Mouse (Mus musculus) adipose tissue, adult 10 weeks (tissue): ENCODE results near the gene Epsti1. TPM values are rescaled to one million over a fixed set of nuclear protein-coding genes. Genes with fewer than 3 reads are reported as not detected.

Experiments used
- polyA plus RNA-seq: library from polyadenylated mRNA; stranded (reverse); fragments of 350-450 nt; fragmentation: Illumina TruSeq; extraction: RNeasy Lipid Tissue Mini Kit (QIAGEN cat#74804); gene quantifications from one replicate; pipeline ENCODE4 v1.2.3, GENCODE M21; 2014; ENCODE audit warnings: low read depth, low replicate concordance

The Epsti1 gene
- polyA plus RNA-seq, result 6.6 TPM

GRCm38 (mm10) chr14:77904171-77904762, at the start of gene Epsti1:
Gene Epsti1 (plus strand): TSS chr14:77904239.

DNA sequence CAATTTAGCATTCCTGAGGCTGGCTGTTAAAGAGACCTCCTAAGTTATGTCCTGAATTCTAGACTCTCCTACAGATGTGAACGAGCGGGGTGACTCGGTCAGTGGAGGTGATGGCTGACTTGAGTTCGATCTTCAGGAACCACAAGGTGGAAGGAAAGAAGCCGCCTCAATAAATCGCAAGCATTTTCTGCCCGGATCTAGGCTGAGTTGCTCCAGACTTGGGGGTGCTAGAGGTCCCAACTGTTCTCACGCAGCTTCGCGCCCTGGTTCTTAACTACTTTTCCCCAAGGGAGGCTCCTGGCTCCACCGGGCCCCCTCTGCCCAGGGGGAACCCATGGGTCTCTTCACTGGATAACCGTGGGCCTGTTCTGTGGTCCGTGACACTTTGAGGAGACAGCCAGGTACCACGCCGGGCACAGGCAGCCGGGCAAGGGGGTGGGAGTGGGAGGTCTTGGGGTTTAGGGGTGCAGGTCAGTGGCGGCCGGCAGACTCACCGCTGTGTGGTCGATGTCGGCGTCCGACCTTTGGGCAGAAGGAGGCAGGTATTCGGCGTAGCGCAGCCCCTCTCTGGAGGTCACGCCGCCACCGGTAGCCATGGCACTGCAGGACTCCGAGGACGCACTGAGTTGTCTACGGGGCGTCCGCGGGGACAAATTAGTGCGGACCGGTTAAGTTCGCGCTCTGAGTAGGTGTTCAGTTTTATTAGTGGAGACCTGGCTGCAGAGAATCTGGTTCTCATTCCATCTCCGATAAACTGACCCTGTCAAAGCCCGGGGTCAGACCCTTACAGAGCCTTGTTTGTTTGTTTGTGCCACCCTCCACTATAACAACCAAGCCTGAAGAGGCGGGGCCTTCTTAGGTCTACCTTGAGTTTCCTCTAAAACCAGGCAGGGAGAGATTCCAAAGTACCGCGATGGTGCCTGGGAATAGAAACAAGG, 29.5 kb upstream of the Epsti1 start, which contains the start of gene Dnajc15:
Gene Dnajc15 (minus strand): TSS at position 822 of the 938 bp plus-strand sequence.

Other genes with a start within 250 kb of the Epsti1 start
- 55.9 TPM for gene Dnajc15, start 29.1 kb upstream of the Epsti1 start, polyA plus RNA-seq
- gene Fam216b, start 184.8 kb downstream of the Epsti1 start, polyA plus RNA-seq, result 1.9 TPM